Mouse (Mus musculus) MEL (cell line): Measurements from ENCODE around the gene Bin2. TPM values are rescaled to one million over a fixed set of nuclear protein-coding genes. Genes with fewer than 3 reads are reported as not detected.

Source experiments
- DNase-seq: peaks from one replicate; pipeline ENCODE4 v3.0.0; 2011; ENCODE audit warnings: low read depth, low spot score
- H3K27ac ChIP-seq: 2 replicates; pipeline ENCODE4 v1.5.1; 2012; ENCODE audit warnings: low read depth, mild to moderate bottlenecking, control low read depth, low read length, moderate library complexity; ENCODE audit not compliant: control insufficient read depth
- H3K27me3 ChIP-seq, 2 experiments: fragments of 150-350 bp in 1 of 2; sonication (generic) in 1 of 2; 2 replicates each; pipeline ENCODE4 v1.6.1; 2012; ENCODE audit warnings: low read length in 2 of 2, mild to moderate bottlenecking in 2 of 2, improper control_type of control experiment in 1 of 2, moderate library complexity in 1 of 2; ENCODE audit not compliant: insufficient read depth in 2 of 2, control insufficient read depth in 1 of 2
- H3K36me3 ChIP-seq, 2 experiments: 2 replicates each; pipeline ENCODE4 v1.6.1; 2012 to 2014; ENCODE audit warnings: low read length in 2 of 2, improper control_type of control experiment in 1 of 2, inconsistent platforms in 1 of 2, mild to moderate bottlenecking in 1 of 2; ENCODE audit not compliant: insufficient read depth in 2 of 2, control insufficient read depth in 1 of 2
- H3K4me1 ChIP-seq, 2 experiments: fragments of 150-350 bp in 1 of 2; sonication (generic) in 1 of 2; 2 replicates each; pipeline ENCODE4 v1.6.1; 2012; ENCODE audit warnings: low read length in 2 of 2, improper control_type of control experiment in 1 of 2, mild to moderate bottlenecking in 1 of 2; ENCODE audit not compliant: insufficient read depth in 2 of 2, control insufficient read depth in 1 of 2
- H3K4me3 ChIP-seq, 2 experiments: fragments of 150-350 bp in 1 of 2; sonication (generic) in 1 of 2; 2 replicates each; pipeline ENCODE4 v1.5.1; 2012; ENCODE audit warnings: low read depth in 2 of 2, low read length in 2 of 2, mild to moderate bottlenecking in 2 of 2, moderate library complexity in 2 of 2, control low read depth in 1 of 2, improper control_type of control experiment in 1 of 2; ENCODE audit not compliant: control insufficient read depth in 1 of 2, insufficient read depth in 1 of 2
- H3K79me2 ChIP-seq: 2 replicates; pipeline ENCODE4 v1.6.1; 2012; ENCODE audit warnings: mild to moderate bottlenecking, low read length, moderate library complexity; ENCODE audit not compliant: control insufficient read depth, poor library complexity, insufficient read depth
- H3K9ac ChIP-seq: 2 replicates; pipeline ENCODE4 v1.6.1; 2012; ENCODE audit warnings: low read depth, mild to moderate bottlenecking, control low read depth, low read length, moderate library complexity; ENCODE audit not compliant: control insufficient read depth, poor library complexity, severe bottlenecking
- H3K9me3 ChIP-seq: fragments of 150-350 bp; sonication (generic); replicated peaks from 2 replicates; pipeline ENCODE4 v1.6.1; 2012; ENCODE audit warnings: mild to moderate bottlenecking, low read length, improper control_type of control experiment, moderate library complexity; ENCODE audit not compliant: insufficient read depth
- CHD1 ChIP-seq: IDR thresholded peaks from 2 replicates; pipeline ENCODE4 v1.6.1; 2012; ENCODE audit warnings: low read depth, mild to moderate bottlenecking, inconsistent platforms, low read length, improper control_type of control experiment
- CHD2 ChIP-seq: IDR thresholded peaks from 2 replicates; pipeline ENCODE4 v1.6.1; 2011; ENCODE audit warnings: low read length, improper control_type of control experiment
- CTCF ChIP-seq, 3 experiments: IDR thresholded peaks in 2 of 3; conservative IDR thresholded peaks in 1 of 3; 2 replicates each; pipeline ENCODE4 v1.5.1; 2011 to 2012; ENCODE audit warnings: low read length in 3 of 3, low read depth in 2 of 3, mild to moderate bottlenecking in 2 of 3, improper control_type of control experiment in 1 of 3, inconsistent platforms in 1 of 3, mixed read lengths in 1 of 3, moderate library complexity in 1 of 3; ENCODE audit not compliant: control insufficient read depth in 1 of 3, insufficient read depth in 1 of 3, poor library complexity in 1 of 3, severe bottlenecking in 1 of 3
- E2F4 ChIP-seq: IDR thresholded peaks from 2 replicates; pipeline ENCODE4 v1.6.1; 2011; ENCODE audit warnings: low read depth, low read length, improper control_type of control experiment, borderline replicate concordance
- ELF1 ChIP-seq: IDR thresholded peaks from 2 replicates; pipeline ENCODE4 v1.6.1; 2014; ENCODE audit warnings: low read depth, mild to moderate bottlenecking, inconsistent platforms, low read length, improper control_type of control experiment, moderate library complexity
- EP300 ChIP-seq, 2 experiments: IDR thresholded peaks; 2 replicates each; pipeline ENCODE4 v1.6.1; 2011; ENCODE audit warnings: improper control_type of control experiment in 2 of 2, low read length in 2 of 2, low read depth in 1 of 2, mild to moderate bottlenecking in 1 of 2
- ETS1 ChIP-seq: IDR thresholded peaks from 2 replicates; pipeline ENCODE4 v1.6.1; 2012; ENCODE audit warnings: low read depth, mild to moderate bottlenecking, inconsistent platforms, low read length, improper control_type of control experiment, moderate library complexity
- HCFC1 ChIP-seq: IDR thresholded peaks from 2 replicates; pipeline ENCODE4 v1.6.1; 2012; ENCODE audit warnings: low read depth, mild to moderate bottlenecking, inconsistent platforms, low read length, improper control_type of control experiment, moderate library complexity
- JUND ChIP-seq: IDR thresholded peaks from 2 replicates; pipeline ENCODE4 v1.6.1; 2011; ENCODE audit warnings: low read depth, mild to moderate bottlenecking, improper control_type of control experiment, low read length
- KAT2A ChIP-seq: conservative IDR thresholded peaks from 2 replicates; pipeline ENCODE4 v1.6.1; 2012; ENCODE audit warnings: low read depth, low read length, improper control_type of control experiment, inconsistent platforms
- MAZ ChIP-seq: IDR thresholded peaks from 2 replicates; pipeline ENCODE4 v1.6.1; 2012; ENCODE audit warnings: low read depth, mild to moderate bottlenecking, inconsistent platforms, low read length, improper control_type of control experiment
- MYB ChIP-seq: IDR thresholded peaks from 2 replicates; pipeline ENCODE4 v1.6.1; 2011; ENCODE audit warnings: mild to moderate bottlenecking, low read depth, low read length, improper control_type of control experiment
- MYC ChIP-seq: IDR thresholded peaks from 2 replicates; pipeline ENCODE4 v1.6.1; 2011; ENCODE audit warnings: low read depth, mild to moderate bottlenecking, low read length, improper control_type of control experiment, moderate library complexity
- NELFE ChIP-seq: IDR thresholded peaks from 2 replicates; pipeline ENCODE4 v1.6.1; 2011; ENCODE audit warnings: low read depth, low read length, improper control_type of control experiment
- NRF1 ChIP-seq: IDR thresholded peaks from 2 replicates; pipeline ENCODE4 v1.6.1; 2014; ENCODE audit warnings: low read depth, mild to moderate bottlenecking, inconsistent platforms, low read length, improper control_type of control experiment, moderate library complexity; ENCODE audit not compliant: poor library complexity, insufficient read depth, severe bottlenecking
- POLR2A ChIP-seq, 2 experiments: IDR thresholded peaks; 2 replicates each; pipeline ENCODE4 v1.6.1; 2011 to 2012; ENCODE audit warnings: low read length in 2 of 2, mild to moderate bottlenecking in 2 of 2, control low read depth in 1 of 2, improper control_type of control experiment in 1 of 2, low read depth in 1 of 2, moderate library complexity in 1 of 2; ENCODE audit not compliant: control insufficient read depth in 1 of 2, insufficient read depth in 1 of 2, poor library complexity in 1 of 2
- POLR2AphosphoS2 ChIP-seq: IDR thresholded peaks from 2 replicates; pipeline ENCODE4 v1.6.1; 2011; ENCODE audit warnings: low read length, improper control_type of control experiment
- SIN3A ChIP-seq: IDR thresholded peaks from 2 replicates; pipeline ENCODE4 v1.6.1; 2012; ENCODE audit warnings: low read length, improper control_type of control experiment, inconsistent platforms
- SMC3 ChIP-seq: IDR thresholded peaks from 2 replicates; pipeline ENCODE4 v1.6.1; 2011; ENCODE audit warnings: low read depth, low read length, improper control_type of control experiment
- TBP ChIP-seq: IDR thresholded peaks from 2 replicates; pipeline ENCODE4 v1.8.0; 2011; ENCODE audit warnings: low read depth, low read length, improper control_type of control experiment
- TCF12 ChIP-seq: IDR thresholded peaks from 2 replicates; pipeline ENCODE4 v1.6.1; 2014; ENCODE audit warnings: low read depth, mild to moderate bottlenecking, inconsistent platforms, low read length, improper control_type of control experiment, moderate library complexity
- UBTF ChIP-seq: IDR thresholded peaks from 2 replicates; pipeline ENCODE4 v1.6.1; 2012; ENCODE audit warnings: low read depth, mild to moderate bottlenecking, inconsistent platforms, low read length, improper control_type of control experiment, moderate library complexity, borderline replicate concordance; ENCODE audit not compliant: insufficient read depth
- USF2 ChIP-seq, 2 experiments: IDR thresholded peaks; 2 replicates each; pipeline ENCODE4 v1.6.1; 2011 to 2012; ENCODE audit warnings: improper control_type of control experiment in 2 of 2, low read length in 2 of 2, borderline replicate concordance in 1 of 2, inconsistent platforms in 1 of 2, low read depth in 1 of 2, mild to moderate bottlenecking in 1 of 2; ENCODE audit not compliant: insufficient read depth in 1 of 2
- ZMIZ1 ChIP-seq: IDR thresholded peaks from 2 replicates; pipeline ENCODE4 v1.6.1; 2012; ENCODE audit warnings: low read depth, mild to moderate bottlenecking, inconsistent platforms, low read length, improper control_type of control experiment, moderate library complexity
- ZNF384 ChIP-seq: IDR thresholded peaks from 2 replicates; pipeline ENCODE4 v1.6.1; 2012; ENCODE audit warnings: low read depth, mild to moderate bottlenecking, inconsistent platforms, low read length, improper control_type of control experiment
- polyA plus RNA-seq, 2 experiments: library from polyadenylated mRNA; stranded (reverse) in 1 of 2; unstranded in 1 of 2; fragments of >175 nt in 1 of 2; fragments of >200 nt in 1 of 2; gene quantifications; 2 replicates each; pipeline versions ENCODE4 v1.2.1 to v1.2.4; 2012; ENCODE audit warnings: low replicate concordance in 2 of 2, low read depth in 1 of 2; ENCODE audit not compliant: insufficient read length in 2 of 2, insufficient read depth in 1 of 2, missing spikeins in 1 of 2
- total RNA-seq: library from RNA; depleted of rRNA; stranded (reverse); fragments of 300-350 nt; gene quantifications from 2 replicates; pipeline ENCODE4 v1.2.3, GENCODE M21; 2012

The Bin2 gene
- total and polyA plus RNA-seq, 3 experiments: 79.9 to 128 (median 106) TPM

DNA sequence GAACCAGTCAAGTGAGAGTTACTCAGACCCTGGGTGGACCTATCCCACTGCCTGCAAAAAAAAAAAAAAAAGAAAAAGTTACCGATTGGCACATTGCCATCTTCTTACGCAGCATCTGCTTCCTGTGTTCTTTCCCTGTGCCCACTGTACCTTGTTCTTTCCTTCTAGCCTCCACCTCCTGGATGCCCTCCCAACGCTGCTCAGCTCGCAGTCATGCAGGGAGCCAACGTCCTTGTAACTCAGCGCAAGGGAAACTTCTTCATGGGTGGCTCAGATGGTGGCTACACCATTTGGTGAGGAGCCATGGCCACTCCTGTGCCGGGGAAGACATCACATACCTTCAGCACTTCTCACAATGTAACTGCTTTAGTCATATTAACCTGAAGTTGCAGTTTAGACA is 50.2 kb downstream of the Bin2 start:
- peaks cover 0 to 5% of the 10 kb centered on the region in 2 experiments; a peak in 2 of 4 replicates for H3K4me1 ChIP-seq
- H3K79me2 ChIP-seq: peaks cover 12% of the 10 kb centered on the region
- H3K9me3 ChIP-seq: no peaks in the 10 kb centered on the region
- no peak overlapping the region for H3K9ac ChIP-seq
- TF ChIP-seq CHD1 (no peak), CHD2 (no peak), ZNF384 (peak; percentile 70)
- DNase-seq: no peak
- H3K27ac ChIP-seq: no peak overlapping the region
- H3K36me3 ChIP-seq: peaks cover 2 to 21% of the 10 kb centered on the region in 2 experiments; a peak in 2 of 4 replicates
- H3K27me3 ChIP-seq: no peaks in the 10 kb centered on the region
- no peak overlapping the region for H3K4me3 ChIP-seq

DNA sequence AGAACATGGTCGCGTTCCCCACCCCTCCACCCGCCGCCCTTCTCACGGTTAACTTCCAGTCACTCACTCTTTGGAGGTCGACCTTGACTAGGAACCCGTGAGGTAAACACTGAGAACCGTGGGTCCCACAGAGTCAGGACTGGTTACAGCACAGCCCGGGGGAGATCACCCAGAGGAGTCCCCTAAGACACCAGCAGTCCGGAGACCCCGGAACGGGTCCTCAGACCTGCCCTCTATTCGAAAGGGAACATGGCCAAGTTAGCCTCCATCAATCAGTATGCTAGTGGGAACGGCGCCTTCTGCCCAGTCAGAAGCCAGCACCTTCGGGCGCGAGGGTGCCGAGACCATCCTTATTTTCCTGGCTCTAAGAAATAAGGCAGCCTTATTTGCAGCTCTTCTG is 53.1 kb downstream of the Bin2 start:
- DNase-seq: no peak
- H3K27ac ChIP-seq: peak overlapping the region; percentile 39
- H3K27me3 ChIP-seq: no peaks in the 10 kb centered on the region
- H3K4me3 ChIP-seq: peak overlapping the region; percentile 87 to 89
- H3K9ac ChIP-seq: peak overlapping the region; percentile 90
- TF ChIP-seq HCFC1: 0 out of 2 replicates have a peak, but pooled peaks have one; percentile 25
- TF ChIP-seq NELFE: no peak
- no peak for TF ChIP-seq ELF1
- H3K9me3 ChIP-seq: no peaks in the 10 kb centered on the region
- H3K36me3 ChIP-seq: peaks cover 8 to 21% of the 10 kb centered on the region in 2 experiments
- H3K79me2 ChIP-seq: peaks cover 12% of the 10 kb centered on the region
- H3K4me1 ChIP-seq: peaks cover 0 to 12% of the 10 kb centered on the region in 2 experiments; a peak in 2 of 4 replicates

DNA sequence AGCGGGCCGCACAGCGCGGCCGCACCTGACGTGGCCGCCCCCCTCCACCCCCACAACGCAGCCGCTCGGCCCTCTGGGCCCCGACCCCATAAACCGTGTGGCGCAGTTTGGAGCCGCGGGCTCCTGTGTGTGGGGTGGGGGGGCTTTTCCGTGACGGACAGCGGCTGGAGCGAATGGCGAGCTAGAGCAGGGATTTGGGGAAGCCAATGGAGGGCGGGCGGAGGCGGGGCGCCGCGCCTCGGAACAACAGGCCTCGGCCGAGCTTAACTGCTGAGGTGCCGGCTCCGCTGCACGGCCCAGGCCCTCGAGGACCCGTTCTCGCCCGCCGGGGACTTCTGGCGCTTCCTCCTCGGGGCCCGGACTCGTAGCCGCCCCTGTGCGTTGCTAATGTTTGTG is 53.5 kb downstream of the Bin2 start:
- peak; percentile 69 for TF ChIP-seq CHD2
- no peak for TF ChIP-seq ZNF384
- TF ChIP-seq POLR2AphosphoS2: peak; percentile 73
- TF ChIP-seq MAZ: peak; percentile 68
- TF ChIP-seq SIN3A: peak; percentile 94
- 0 out of 2 replicates have a peak, but pooled peaks have one; percentile 37 for TF ChIP-seq MYC
- TF ChIP-seq KAT2A: 0 out of 2 replicates have a peak, but pooled peaks have one; percentile 24
- TF ChIP-seq NRF1: no peak
- TF ChIP-seq EP300 (IDR thresholded peaks at IDR 0.05; ENCODE audit: low read depth in 1 of 2, low read length in 2 of 2): no peak
- no peak for TF ChIP-seq JUND
- TF ChIP-seq USF2 (IDR thresholded peaks at IDR 0.05; ENCODE audit: borderline replicate concordance in 1 of 2, insufficient read depth in 1 of 2, low read depth in 1 of 2, low read length in 2 of 2): no peak
- TF ChIP-seq MYB: no peak; the same call in 1 of the 2 replicates
- no peak for TF ChIP-seq UBTF
- 0 out of 2 replicates have a peak, but pooled peaks have one; percentile 6 for TF ChIP-seq SMC3
- 0 out of 2 replicates have a peak, but pooled peaks have one; percentile 38 for TF ChIP-seq TCF12
- TF ChIP-seq ZMIZ1: peak; percentile 78
- TF ChIP-seq POLR2A (IDR thresholded peaks at IDR 0.05; ENCODE audit: control insufficient read depth in 1 of 2, insufficient read depth in 1 of 2, low read depth in 1 of 2, low read length in 2 of 2, poor library complexity in 1 of 2): peak in 1 of 2 experiments; percentile 83; a peak in 2 of 4 replicates
- TF ChIP-seq E2F4: no peak
- TF ChIP-seq CTCF (IDR thresholded peaks at IDR 0.05 in 2 of 3, conservative IDR thresholded peaks at IDR 0.05 in 1 of 3; ENCODE audit: control insufficient read depth in 1 of 3, insufficient read depth in 1 of 3, low read depth in 2 of 3, low read length in 3 of 3, poor library complexity in 1 of 3, severe bottlenecking in 1 of 3): no peak
- TF ChIP-seq TBP: no peak; the same call in 1 of the 2 replicates
- peak; percentile 73; the same call in 1 of the 2 replicates for TF ChIP-seq HCFC1
- no peak for TF ChIP-seq ETS1
- peak; percentile 88 for TF ChIP-seq NELFE
- H3K4me3 ChIP-seq: peak overlapping the region; percentile 87 to 89
- H3K9me3 ChIP-seq: no peaks in the 10 kb centered on the region
- peaks cover 0 to 12% of the 10 kb centered on the region in 2 experiments; a peak in 2 of 4 replicates for H3K4me1 ChIP-seq
- peak overlapping the region; percentile 90 for H3K9ac ChIP-seq
- H3K27me3 ChIP-seq: no peaks in the 10 kb centered on the region
- H3K36me3 ChIP-seq: peaks cover 8 to 17% of the 10 kb centered on the region in 2 experiments
- DNase-seq: peak; percentile 98
- peaks cover 12% of the 10 kb centered on the region for H3K79me2 ChIP-seq
- H3K27ac ChIP-seq: peak overlapping the region; percentile 69
